8 mouse cellular contexts compared by ENCODE assay signal in the genomic region with DNA sequence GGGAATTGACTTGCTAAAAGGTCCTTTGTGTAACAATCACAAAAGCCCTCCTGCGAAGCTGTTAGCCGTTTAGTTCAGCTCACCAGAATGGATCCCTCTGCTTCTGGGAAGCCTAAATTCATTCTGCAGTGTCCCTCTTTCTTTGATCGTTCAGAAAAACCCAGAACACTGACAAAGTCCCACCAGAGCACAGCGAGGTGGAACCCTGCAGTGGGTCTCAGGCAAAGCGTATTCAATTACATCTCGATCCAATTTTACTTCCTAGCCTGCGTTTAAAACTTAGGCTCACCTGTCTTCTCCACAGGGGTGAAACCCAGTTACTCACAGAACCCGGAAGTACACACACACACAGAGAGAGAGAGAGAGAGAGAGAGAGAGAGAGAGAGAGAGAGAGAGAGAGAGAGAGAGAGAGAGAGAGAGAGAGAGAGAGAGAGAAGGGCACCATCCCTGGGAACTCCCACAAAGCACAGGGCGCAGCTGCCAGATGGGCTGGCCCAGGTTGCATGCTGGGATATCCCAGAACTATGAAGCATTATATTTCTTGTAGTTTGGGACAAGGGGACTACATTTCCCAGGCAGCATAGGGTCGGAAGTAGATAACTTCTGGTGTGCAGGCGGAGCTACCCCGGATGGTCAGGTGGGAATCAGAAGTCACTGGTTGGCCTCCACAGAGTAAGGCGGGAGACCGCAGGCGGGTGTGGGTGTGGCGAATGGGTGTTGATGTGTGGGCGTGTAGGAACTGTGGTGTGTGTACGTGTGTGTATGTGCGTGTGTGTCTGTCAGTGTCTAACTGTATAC. TPM values are rescaled to one million over a fixed set of nuclear protein-coding genes. Genes with fewer than 3 reads are reported as not detected.
A peak's percentile ranks its signal among the peaks of the same experiment; 100 is the strongest.
DNase-seq lines count a peak whose midpoint lies in the region; ATAC-seq and TF ChIP-seq lines count a peak whose summit lies in the region.

A gene (plus strand): TSS at position 526 of the 798 bp plus-strand sequence.

- peaks cover 44% of the 10 kb centered on the region for H3K4me1 ChIP-seq in E14TG2a.4 (replicated peaks; ENCODE audit: low read depth, low read length)
- H3K4me1 ChIP-seq in forebrain, embryonic 12.5 days, result peaks cover 25% of the 10 kb centered on the region
- H3K4me1 ChIP-seq in heart, postnatal 0 days (ENCODE audit: control insufficient read depth, insufficient read depth), result 0 out of 2 replicates have a peak, but pooled peaks cover 3% of the 10 kb centered on the region
- peaks cover 8% of the 10 kb centered on the region for H3K4me1 ChIP-seq in liver, embryonic 16.5 days (ENCODE audit: control insufficient read depth, low read depth, low read length)
- H3K4me1 ChIP-seq in neural tube, embryonic 13.5 days (replicated peaks), result peaks cover 24% of the 10 kb centered on the region
- peaks cover 12% of the 10 kb centered on the region for H3K4me1 ChIP-seq in testis, adult 2 months (ENCODE audit: control insufficient read depth, insufficient read depth, low read length)

- no peaks in the 10 kb centered on the region for H3K36me3 ChIP-seq in E14TG2a.4 (ENCODE audit: insufficient read depth, low read length)
- H3K36me3 ChIP-seq in forebrain, embryonic 12.5 days (replicated peaks), result peaks cover 3% of the 10 kb centered on the region; the same call in 1 of the 2 replicates
- no peaks in the 10 kb centered on the region for H3K36me3 ChIP-seq in heart, postnatal 0 days (replicated peaks; ENCODE audit: control insufficient read depth, insufficient read depth, low read length)
- no peaks in the 10 kb centered on the region for H3K36me3 ChIP-seq in liver, embryonic 16.5 days (ENCODE audit: control insufficient read depth, insufficient read depth)
- H3K36me3 ChIP-seq in neural tube, embryonic 13.5 days, result peaks cover 6% of the 10 kb centered on the region
- H3K36me3 ChIP-seq in testis, adult 2 months (ENCODE audit: control insufficient read depth, insufficient read depth, low read length), result no peaks in the 10 kb centered on the region

- no peaks in the 10 kb centered on the region for H3K9me3 ChIP-seq in E14TG2a.4 (ENCODE audit: low read length)
- H3K9me3 ChIP-seq in forebrain, embryonic 12.5 days, result no peaks in the 10 kb centered on the region
- H3K9me3 ChIP-seq in heart, postnatal 0 days (replicated peaks; ENCODE audit: control insufficient read depth, low read length), result no peaks in the 10 kb centered on the region
- H3K9me3 ChIP-seq in liver, embryonic 16.5 days (replicated peaks; ENCODE audit: control insufficient read depth, low read length), result no peaks in the 10 kb centered on the region
- no peaks in the 10 kb centered on the region for H3K9me3 ChIP-seq in neural tube, embryonic 13.5 days

- peak; percentile 54; the same call in 1 of the 2 replicates for TF ChIP-seq POLR2A in testis, adult 2 months (IDR thresholded peaks at IDR 0.05; ENCODE audit: control insufficient read depth, low read depth, low read length)

- under 1% methylated on average over 19 of the region's 19 CpGs for WGBS in forebrain, embryonic 12.5 days
- under 1% methylated on average over 19 of the region's 19 CpGs for WGBS in heart, postnatal 0 days
- WGBS in liver, embryonic 16.5 days (ENCODE audit: insufficient replicate concordance), result under 1% methylated on average over 19 of the region's 19 CpGs
- under 1% methylated on average over 19 of the region's 19 CpGs for WGBS in neural tube, embryonic 13.5 days

- H3K9ac ChIP-seq in forebrain, embryonic 12.5 days, result peak within 1 kb of the TSS; percentile 68
- peak within 1 kb of the TSS; percentile 52 for H3K9ac ChIP-seq in heart, postnatal 0 days (replicated peaks; ENCODE audit: low read depth, low read length)
- H3K9ac ChIP-seq in liver, embryonic 16.5 days (ENCODE audit: low read depth, low read length), result peak within 1 kb of the TSS; percentile 77
- peak within 1 kb of the TSS; percentile 79 for H3K9ac ChIP-seq in neural tube, embryonic 13.5 days

- peak; percentile 92 for DNase-seq in c-Kit-positive CD71-positive TER-119-positive erythroid progenitor cells, embryonic 14.5 days (ENCODE audit: low spot score)
- peak; percentile 98 for DNase-seq in heart, postnatal 0 days (ENCODE audit: low spot score)
- DNase-seq in kidney, postnatal 4 days, result peak; percentile 88 to 92

- peak within 1 kb of the TSS; percentile 69 for H3K4me2 ChIP-seq in forebrain, embryonic 12.5 days
- peak within 1 kb of the TSS; percentile 76 for H3K4me2 ChIP-seq in heart, postnatal 0 days (ENCODE audit: low read depth, low read length)
- H3K4me2 ChIP-seq in liver, embryonic 16.5 days (ENCODE audit: low read depth, low read length), result peak within 1 kb of the TSS; percentile 95
- H3K4me2 ChIP-seq in neural tube, embryonic 13.5 days, result peak within 1 kb of the TSS; percentile 79

- peak; percentile 98 for ATAC-seq in forebrain, embryonic 12.5 days (ENCODE audit: low FRiP score)
- ATAC-seq in heart, postnatal 0 days (ENCODE audit: insufficient read depth, low read depth), result peak; percentile 99
- ATAC-seq in liver, embryonic 16.5 days (ENCODE audit: low read depth), result peak; percentile 100
- peak; percentile 98 for ATAC-seq in neural tube, embryonic 13.5 days (ENCODE audit: low read depth)

- TF ChIP-seq CTCF in E14TG2a.4 (conservative IDR thresholded peaks at IDR 0.05; ENCODE audit: low read length), result no peak
- TF ChIP-seq CTCF in heart, postnatal 0 days (IDR thresholded peaks at IDR 0.05; ENCODE audit: low read depth), result no peak
- no peak for TF ChIP-seq CTCF in testis, adult 2 months (IDR thresholded peaks at IDR 0.05; ENCODE audit: control insufficient read depth, insufficient read depth, insufficient replicate concordance, low read depth, low read length)

- 0 out of 2 replicates have a peak, but pooled peaks have one; percentile 26 for TF ChIP-seq EP300 in heart, postnatal 0 days (IDR thresholded peaks at IDR 0.05; ENCODE audit: low read depth)

- peak within 1 kb of the TSS; percentile 87 for H3K27ac ChIP-seq in forebrain, embryonic 12.5 days
- peak within 1 kb of the TSS; percentile 54 for H3K27ac ChIP-seq in heart, postnatal 0 days (ENCODE audit: low read depth)
- peak within 1 kb of the TSS; percentile 73 for H3K27ac ChIP-seq in liver, embryonic 16.5 days (ENCODE audit: low read length)
- peak within 1 kb of the TSS; percentile 86 for H3K27ac ChIP-seq in neural tube, embryonic 13.5 days (replicated peaks)
- H3K27ac ChIP-seq in testis, adult 2 months (ENCODE audit: control insufficient read depth, insufficient read depth, low read depth, low read length), result peak within 1 kb of the TSS; percentile 22

- H3K4me3 ChIP-seq in E14TG2a.4 (replicated peaks; ENCODE audit: low read length), result peak within 1 kb of the TSS; percentile 79
- peak within 1 kb of the TSS; percentile 44 for H3K4me3 ChIP-seq in forebrain, embryonic 12.5 days (replicated peaks)
- H3K4me3 ChIP-seq in heart, postnatal 0 days (ENCODE audit: low read depth, low read length), result peak within 1 kb of the TSS; percentile 44
- peak within 1 kb of the TSS; percentile 68 for H3K4me3 ChIP-seq in liver, embryonic 16.5 days (ENCODE audit: low read depth, low read length)
- peak within 1 kb of the TSS; percentile 48 for H3K4me3 ChIP-seq in neural tube, embryonic 13.5 days
- H3K4me3 ChIP-seq in testis, adult 2 months (ENCODE audit: control insufficient read depth, low read depth, low read length), result peak within 1 kb of the TSS; percentile 85

- peaks cover 8% of the 10 kb centered on the region; the same call in 1 of the 2 replicates for H3K27me3 ChIP-seq in E14TG2a.4 (ENCODE audit: insufficient read depth, low read length)
- no peaks in the 10 kb centered on the region for H3K27me3 ChIP-seq in forebrain, embryonic 12.5 days
- H3K27me3 ChIP-seq in heart, postnatal 0 days (ENCODE audit: control insufficient read depth, insufficient read depth, low read length), result 0 out of 2 replicates have a peak, but pooled peaks cover 7% of the 10 kb centered on the region
- no peaks in the 10 kb centered on the region for H3K27me3 ChIP-seq in liver, embryonic 16.5 days (ENCODE audit: control insufficient read depth, insufficient read depth, low read depth, low read length)
- no peaks in the 10 kb centered on the region for H3K27me3 ChIP-seq in neural tube, embryonic 13.5 days
- H3K27me3 ChIP-seq in testis, adult 2 months (ENCODE audit: control insufficient read depth, insufficient read depth, low read length), result no peaks in the 10 kb centered on the region

RNA-seq across cellular contexts. Expression of the gene that starts here (rescaled TPM):
- polyA plus RNA-seq in forebrain, embryonic 12.5 days (2016; fragmentation: Nextera tagmentation; extraction: Ambion mirVana), result 9.6 and 10.1 TPM in 2 replicates
- total RNA-seq in heart, postnatal 0 days (2014; rRNA removed; ENCODE audit: low replicate concordance), result 1.4 and 2.5 TPM in 2 replicates
- 2.1 and 2.4 TPM in 2 replicates for polyA plus RNA-seq in heart, postnatal 0 days (2015; fragmentation: Nextera tagmentation; extraction: Ambion mirVana)
- 0.58 and 0.68 TPM in 2 replicates for polyA plus RNA-seq in liver, embryonic 16.5 days (2015; fragmentation: Nextera tagmentation; extraction: Ambion mirVana)
- polyA plus RNA-seq in neural tube, embryonic 13.5 days (2015; fragmentation: Nextera tagmentation; extraction: Ambion mirVana), result 7.6 and 8.9 TPM in 2 replicates
- polyA plus RNA-seq in testis, adult 2 months (2012; rRNA removed), result 27.7 and 38.1 TPM in 2 replicates

Comparison
In these comparisons a context has a peak if more than half of its experiments do, and no peak if none do; other contexts are left out.
1. Peak in every context shown above with its lines: DNase-seq, ATAC-seq, H3K4me3 ChIP-seq and H3K27ac ChIP-seq.
2. Peak in ATAC-seq, H3K4me3 ChIP-seq, H3K27ac ChIP-seq, H3K9ac ChIP-seq and H3K4me2 ChIP-seq in liver, embryonic 16.5 days; RNA of the gene not detected or under 1 TPM.
3. H3K27ac ChIP-seq: peak in every context shown above with its lines; median percentile 87 in forebrain, embryonic 12.5 days; 86 in neural tube, embryonic 13.5 days; 73 in liver, embryonic 16.5 days; 54 in heart, postnatal 0 days; 22 in testis, adult 2 months.